Mouse (Mus musculus): ENCODE results near the gene Evi2b. TPM values are rescaled to one million over a fixed set of nuclear protein-coding genes. Genes with fewer than 3 reads are reported as not detected.
A peak's percentile ranks its signal among the peaks of the same experiment; 100 is the strongest.

Gene Evi2b
- under 1 TPM; 0.35 to 0.36 TPM for total RNA-seq (2021)
- long read RNA-seq, experiment 1, partial matches to known transcripts: 0 of 1 reads
- long read RNA-seq, experiment 1, other reads (novel, unspliced or antisense): 0 of 1 reads
- long read RNA-seq, experiment 2: 0 reads

DNA sequence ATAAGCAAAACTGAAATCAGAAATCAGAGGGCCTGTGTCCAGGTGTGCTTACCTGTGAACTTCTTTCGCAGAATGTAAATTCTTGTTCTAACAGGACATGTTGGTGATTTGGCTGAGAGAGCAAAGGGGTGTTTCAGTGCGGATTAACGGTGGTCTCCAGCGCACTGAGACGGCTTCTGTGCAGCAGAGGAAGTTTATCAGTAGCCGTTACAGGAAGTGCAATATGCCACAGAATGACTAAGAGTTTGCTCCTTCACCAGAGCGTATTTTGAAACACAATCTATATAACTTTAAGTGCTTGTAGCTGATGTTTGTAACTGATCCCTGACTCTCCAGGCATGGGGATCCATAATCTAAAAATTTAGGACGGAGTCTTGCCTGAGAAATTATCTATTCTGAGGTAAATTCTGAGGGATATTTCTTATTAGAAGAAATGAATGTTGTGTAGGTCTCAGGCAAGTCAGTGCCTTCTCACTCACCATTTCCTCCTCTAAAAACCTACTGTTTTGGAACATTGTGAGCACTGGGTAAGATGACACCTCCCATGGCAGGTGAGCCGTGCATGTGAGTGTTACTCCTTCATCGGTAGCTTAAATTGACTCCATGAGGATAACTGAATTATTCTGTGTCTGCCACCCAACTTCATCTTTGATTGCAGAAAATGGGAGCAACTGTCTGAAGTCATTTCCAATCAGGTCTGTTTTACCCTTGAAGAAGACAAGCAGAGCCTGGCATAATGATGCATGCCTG lies at the start of gene Evi2b:
Gene Evi2b, minus strand, starts transcription at position 203 of the 750 bp plus-strand sequence.
- intact Hi-C loops (cut with DNase I): no loop called here
- DNase-seq (ENCODE audit: low spot score in 2 of 2): no peak

- intact Hi-C loops (cut with DNase I): no loop called here
- no peak for DNase-seq (ENCODE audit: low spot score in 2 of 2)
These were observed 46.8 kb upstream of the Evi2b start for GRCm38 (mm10) chr11:79570319-79570718.

GRCm38 (mm10) chr11:79568197-79568911 lies 44.8 kb upstream of the Evi2b start:
- intact Hi-C loops (cut with DNase I): no loop called here
- no peak for DNase-seq (ENCODE audit: low spot score in 2 of 2)

- DNase-seq (ENCODE audit: low spot score in 2 of 2): no peak
- intact Hi-C loops (cut with DNase I): no loop called here
These were observed 43.4 kb upstream of the Evi2b start for GRCm38 (mm10) chr11:79566947-79567346.

GRCm38 (mm10) chr11:79563493-79563892 lies 39.9 kb upstream of the Evi2b start:
- intact Hi-C loops (cut with DNase I): no loop called here
- DNase-seq (ENCODE audit: low spot score in 2 of 2): no peak

DNA sequence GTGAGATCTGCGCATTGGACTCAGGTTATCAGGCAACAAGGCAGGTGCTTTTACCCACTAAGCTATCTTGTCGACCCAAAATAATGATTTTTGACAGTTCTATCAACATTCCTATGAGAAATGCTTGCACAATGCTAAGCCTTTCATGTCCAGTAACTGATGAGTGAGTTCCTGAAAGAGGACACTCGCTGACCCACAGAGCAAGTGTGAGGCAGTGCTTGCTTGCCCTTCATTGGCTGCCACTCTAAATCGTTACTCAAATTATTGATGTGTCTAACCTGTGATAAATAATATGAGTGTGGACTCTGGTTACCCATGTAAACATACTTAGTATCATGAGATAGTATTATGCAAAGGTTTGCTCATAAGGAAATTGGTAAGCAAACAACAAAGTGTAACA lies 37.0 kb upstream of the Evi2b start:
- intact Hi-C loops (cut with DNase I): no loop called here
- DNase-seq (ENCODE audit: low spot score in 2 of 2): no peak

GRCm38 (mm10) chr11:79552622-79553021 lies 29.1 kb upstream of the Evi2b start:
- intact Hi-C loops (cut with DNase I): no loop called here
- DNase-seq (ENCODE audit: low spot score in 2 of 2): no peak

DNA sequence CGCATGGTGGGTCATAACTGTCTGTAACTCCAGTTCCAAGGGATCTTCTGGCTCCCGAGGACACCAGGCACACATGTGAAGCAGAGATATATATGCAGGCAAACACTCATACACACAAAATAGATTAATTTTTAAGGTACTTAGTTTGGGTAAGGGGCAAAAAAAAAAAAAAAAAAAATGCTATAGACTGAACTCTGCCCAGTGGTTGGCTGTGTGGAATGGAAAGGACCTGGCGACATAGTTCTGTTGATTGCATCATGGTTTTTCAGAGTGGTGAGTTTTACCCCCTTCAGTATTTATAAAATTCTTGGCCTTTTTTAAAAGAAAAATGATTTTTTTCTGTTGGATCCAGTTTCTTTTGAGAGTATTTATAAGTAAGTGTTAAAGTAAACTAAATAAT lies 12.7 kb upstream of the Evi2b start:
- intact Hi-C loops (cut with DNase I): no loop called here

GRCm38 (mm10) chr11:79535554-79535953 lies 12.0 kb upstream of the Evi2b start:
- intact Hi-C loops (cut with DNase I): no loop called here
- DNase-seq (ENCODE audit: low spot score in 2 of 2): no peak

More for the DNA sequence above, 12.7 kb upstream of the Evi2b start:
- DNase-seq (ENCODE audit: low spot score in 2 of 2): no peak

GRCm38 (mm10) chr11:79533950-79534690 lies 10.6 kb upstream of the Evi2b start:
- intact Hi-C loops (cut with DNase I): no loop called here
- no peak for DNase-seq (ENCODE audit: low spot score in 2 of 2)

GRCm38 (mm10) chr11:79533311-79533710 lies 9.7 kb upstream of the Evi2b start:
- intact Hi-C loops (cut with DNase I): no loop called here
- DNase-seq (ENCODE audit: low spot score in 2 of 2): no peak

GRCm38 (mm10) chr11:79531485-79531884 lies 7.9 kb upstream of the Evi2b start:
- DNase-seq (ENCODE audit: low spot score in 2 of 2): no peak
- intact Hi-C loops (cut with DNase I): no loop called here

DNA sequence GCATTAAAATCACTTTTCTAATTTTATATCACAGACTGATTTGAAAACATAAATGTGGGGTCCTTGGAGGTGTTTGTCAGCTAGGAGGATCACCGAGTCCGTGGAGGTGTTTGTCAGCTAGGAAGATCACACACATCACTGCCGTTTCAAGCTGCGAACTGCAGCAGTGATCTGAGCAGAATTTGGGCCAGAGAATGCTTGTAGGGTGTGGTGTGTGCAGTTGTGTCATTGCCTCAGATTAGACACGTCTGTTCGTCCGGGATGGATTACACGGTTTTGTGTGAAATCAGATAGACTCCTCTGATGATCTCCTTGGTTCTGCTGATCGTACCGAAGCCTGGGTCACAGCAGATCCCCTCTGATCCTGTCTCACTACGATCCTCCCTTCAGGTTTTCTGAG lies 7.2 kb upstream of the Evi2b start:
- DNase-seq (ENCODE audit: low spot score in 2 of 2): no peak
- intact Hi-C loops (cut with DNase I): no loop called here

- intact Hi-C loops (cut with DNase I): no loop called here
- peak; percentile 20 to 49 for DNase-seq (ENCODE audit: low spot score in 2 of 2)
These were observed 6.8 kb upstream of the Evi2b start, which contains the start of the genes Evi2 and Evi2a for GRCm38 (mm10) chr11:79530333-79530761. TSS of gene Evi2 (minus strand) at chr11:79530589. TSS of gene Evi2a (minus strand) at chr11:79530609.

DNA sequence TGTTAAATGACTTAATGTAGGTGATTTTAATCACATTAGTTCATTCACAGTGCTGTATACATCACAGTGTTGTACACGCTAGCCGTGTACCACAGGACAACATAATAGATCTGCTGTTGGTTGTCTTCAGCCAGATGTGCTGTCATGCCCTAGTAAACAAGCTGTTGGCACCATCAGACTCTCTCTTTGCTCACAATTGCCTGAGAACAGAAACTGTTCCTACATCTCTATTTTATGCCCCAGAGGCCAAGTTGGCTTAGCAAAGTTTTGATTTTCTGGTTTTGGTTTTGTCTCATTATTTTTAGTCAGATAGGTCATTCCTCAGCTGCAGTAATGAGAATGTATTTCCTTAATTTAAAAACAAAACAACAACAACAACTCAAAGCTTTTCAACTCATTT lies 6.2 kb upstream of the Evi2b start:
- DNase-seq (ENCODE audit: low spot score in 2 of 2): no peak
- intact Hi-C loops (cut with DNase I): no loop called here

- intact Hi-C loops (cut with DNase I): no loop called here
- DNase-seq (ENCODE audit: low spot score in 2 of 2): no peak
These were observed 5.7 kb upstream of the Evi2b start for GRCm38 (mm10) chr11:79529226-79529625.

GRCm38 (mm10) chr11:79528601-79529000 lies 5.0 kb upstream of the Evi2b start:
- intact Hi-C loops (cut with DNase I): no loop called here
- no peak for DNase-seq (ENCODE audit: low spot score in 2 of 2)

- no peak for DNase-seq (ENCODE audit: low spot score in 2 of 2)
- intact Hi-C loops (cut with DNase I): no loop called here
These were observed 4.3 kb upstream of the Evi2b start for GRCm38 (mm10) chr11:79527739-79528384.

DNA sequence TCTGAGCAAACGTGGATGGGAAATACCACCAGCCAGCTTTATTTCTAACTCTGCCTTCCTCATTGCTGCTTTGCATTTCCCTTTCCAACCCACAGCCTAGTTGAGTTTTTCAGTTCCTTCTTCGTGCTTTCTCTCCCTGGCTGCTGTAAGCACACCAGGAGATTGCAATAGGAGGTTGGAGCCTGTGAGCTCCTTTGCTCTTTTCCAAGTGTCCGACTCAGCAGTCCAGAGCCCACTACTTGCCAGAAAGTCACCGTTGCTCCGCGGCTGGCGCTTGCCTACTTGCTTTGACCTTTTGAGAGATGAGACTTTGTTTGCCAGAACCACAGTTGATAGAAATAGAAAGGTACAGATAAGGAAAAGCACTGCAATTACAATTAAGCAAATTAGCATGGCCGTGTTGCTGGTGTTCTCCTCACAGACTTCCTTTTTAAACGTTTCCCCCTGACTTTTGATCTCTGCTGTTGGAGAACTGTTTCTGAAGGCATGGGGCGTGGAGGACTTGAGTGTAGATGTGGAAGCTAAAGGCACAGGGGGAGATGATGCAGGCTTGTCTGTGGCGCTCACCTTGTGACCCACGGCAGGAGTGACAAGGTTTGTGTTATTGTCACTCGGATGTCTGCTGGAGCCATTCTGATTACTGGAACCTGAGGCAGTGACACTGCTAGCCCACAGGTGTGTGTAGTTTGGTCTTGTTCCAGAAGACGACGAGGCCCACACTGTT lies 3.6 kb upstream of the Evi2b start:
- intact Hi-C loops (cut with DNase I): no loop called here
- DNase-seq (ENCODE audit: low spot score in 2 of 2): peak in 1 of 2 experiments; percentile 25

All from left cerebral cortex, postnatal 14 days (tissue).